Mouse (Mus musculus): Measurements from ENCODE around the gene Atp5d.

The Atp5d gene

GRCm38 (mm10) chr10:80116927-80117691 lies 21.3 kb upstream of the Atp5d start:
- DNase-seq (ENCODE audit: low read depth, low spot score) = no peak

- no peak for DNase-seq (ENCODE audit: low read depth, low spot score)
Measured at GRCm38 (mm10) chr10:80117736-80118135, 20.7 kb upstream of the Atp5d start.

GRCm38 (mm10) chr10:80118552-80118951 lies 19.9 kb upstream of the Atp5d start:
- no peak for DNase-seq (ENCODE audit: low read depth, low spot score)

GRCm38 (mm10) chr10:80120146-80120545 lies 18.3 kb upstream of the Atp5d start:
- DNase-seq (ENCODE audit: low read depth, low spot score) = no peak

- DNase-seq (ENCODE audit: low read depth, low spot score) = no peak
Measured at GRCm38 (mm10) chr10:80121639-80122038, 16.8 kb upstream of the Atp5d start.

- DNase-seq (ENCODE audit: low read depth, low spot score) = no peak
Measured at GRCm38 (mm10) chr10:80123932-80124562, 14.4 kb upstream of the Atp5d start.

GRCm38 (mm10) chr10:80127920-80128319 lies 10.5 kb upstream of the Atp5d start:
- no peak for DNase-seq (ENCODE audit: low read depth, low spot score)

GRCm38 (mm10) chr10:80129846-80130245 lies 8.6 kb upstream of the Atp5d start:
- DNase-seq (ENCODE audit: low read depth, low spot score) = no peak

GRCm38 (mm10) chr10:80130403-80131031 lies 7.9 kb upstream of the Atp5d start:
- no peak for DNase-seq (ENCODE audit: low read depth, low spot score)

- no peak for DNase-seq (ENCODE audit: low read depth, low spot score)
Measured at GRCm38 (mm10) chr10:80131316-80131951, 7.0 kb upstream of the Atp5d start.

- DNase-seq (ENCODE audit: low read depth, low spot score) = no peak
Measured at GRCm38 (mm10) chr10:80131952-80132350, 6.5 kb upstream of the Atp5d start.

- no peak for DNase-seq (ENCODE audit: low read depth, low spot score)
Measured at GRCm38 (mm10) chr10:80133226-80133849, 5.1 kb upstream of the Atp5d start.

GRCm38 (mm10) chr10:80134421-80134820 lies 4.0 kb upstream of the Atp5d start:
- no peak for DNase-seq (ENCODE audit: low read depth, low spot score)

GRCm38 (mm10) chr10:80135161-80135560 lies 3.3 kb upstream of the Atp5d start:
- DNase-seq (ENCODE audit: low read depth, low spot score) = no peak

GRCm38 (mm10) chr10:80135641-80136040 lies 2.8 kb upstream of the Atp5d start:
- no peak for DNase-seq (ENCODE audit: low read depth, low spot score)

GRCm38 (mm10) chr10:80136179-80136951 lies 2.1 kb upstream of the Atp5d start:
- no peak for DNase-seq (ENCODE audit: low read depth, low spot score)

- no peak for DNase-seq (ENCODE audit: low read depth, low spot score)
Measured at GRCm38 (mm10) chr10:80136952-80137625, 1.3 kb upstream of the Atp5d start.

- DNase-seq (ENCODE audit: low read depth, low spot score) = no peak
Measured at GRCm38 (mm10) chr10:80137626-80138552, 543 bp upstream of the Atp5d start.

GRCm38 (mm10) chr10:80139439-80139775 lies 975 bp downstream of the Atp5d start:
- no peak for DNase-seq (ENCODE audit: low read depth, low spot score)

Measured in brain, embryonic 18.5 days (tissue).